Mouse (Mus musculus): ENCODE results near the gene Fam213b. TPM values are rescaled to one million over a fixed set of nuclear protein-coding genes. Genes with fewer than 3 reads are reported as not detected.
A peak's percentile ranks its signal among the peaks of the same experiment; 100 is the strongest.

The Fam213b gene
- 10 to 100 TPM in 2 of 3 experiments, 1 to 10 TPM in 1; 2.8 to 17.4 (median 15.1) TPM for polyA plus RNA-seq (2017; shearing (Covaris generic))

- peak; percentile 89 for ATAC-seq
Measured at GRCm38 (mm10) chr4:154898506-154899446, at the start of gene Fam213b. Fam213b (minus strand) TSS chr4:154899135.

DNA sequence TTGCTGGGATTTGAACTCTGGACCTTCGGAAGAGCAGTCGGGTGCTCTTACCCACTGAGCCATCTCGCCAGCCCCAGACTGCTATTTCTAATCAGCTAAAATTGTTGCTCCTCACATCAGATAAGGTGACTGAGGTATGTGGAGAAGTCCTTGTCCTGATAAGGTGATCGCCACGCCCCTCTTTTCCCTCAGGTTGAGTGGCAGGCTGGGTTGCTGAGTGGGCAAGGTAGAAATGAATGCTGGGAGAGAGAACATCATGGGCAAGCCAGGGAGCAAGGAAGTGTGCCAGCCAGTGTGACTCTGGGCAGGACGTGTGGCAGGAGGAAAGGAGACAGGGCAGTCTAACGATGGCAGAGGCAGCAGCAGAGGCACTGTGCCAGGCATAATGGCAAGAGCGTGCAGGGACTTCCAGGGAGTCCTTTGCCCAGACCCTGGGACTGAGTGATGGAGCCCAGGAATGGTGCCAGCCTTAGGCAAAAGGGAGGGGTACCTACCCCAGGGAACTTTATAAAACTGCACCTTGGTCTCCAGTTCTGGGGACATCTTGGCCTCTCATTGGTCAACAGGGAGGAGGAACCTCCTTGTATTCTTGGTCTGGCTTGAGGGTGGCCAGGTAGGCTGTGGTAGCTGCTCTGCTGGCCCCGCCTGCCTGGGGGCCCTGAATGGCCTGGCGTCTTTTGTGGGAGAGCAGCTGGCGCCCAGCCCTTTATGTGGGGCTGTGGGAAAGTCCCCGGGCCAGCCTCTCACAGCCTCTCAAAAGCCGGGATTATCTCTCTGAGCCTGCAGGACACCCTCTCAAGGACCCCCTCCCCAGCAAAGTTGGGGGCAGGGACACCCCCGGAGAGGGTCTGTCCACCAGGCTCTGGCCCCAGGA lies 49.4 kb upstream of the Fam213b start:
- no peak for ATAC-seq

DNA sequence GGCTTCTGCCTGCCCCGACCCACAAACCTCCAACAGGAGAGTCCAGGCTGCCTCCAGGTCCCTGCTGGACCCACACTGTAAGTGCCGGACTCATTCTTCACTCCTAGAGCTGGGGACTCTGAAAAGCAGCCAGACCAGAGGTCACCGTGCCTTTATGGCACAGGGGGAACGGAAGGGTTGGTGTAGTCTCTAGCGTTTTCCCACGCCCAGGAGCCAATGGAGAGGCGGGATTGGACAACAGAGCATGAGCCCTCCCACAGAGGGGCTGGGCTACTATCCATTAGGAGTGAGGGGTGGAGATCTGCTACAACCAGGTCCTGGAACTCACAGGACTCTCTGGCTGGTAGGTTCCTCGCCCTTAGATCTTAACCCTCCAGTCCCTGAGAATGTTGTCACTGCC lies 47.4 kb upstream of the Fam213b start:
- ATAC-seq = no peak

DNA sequence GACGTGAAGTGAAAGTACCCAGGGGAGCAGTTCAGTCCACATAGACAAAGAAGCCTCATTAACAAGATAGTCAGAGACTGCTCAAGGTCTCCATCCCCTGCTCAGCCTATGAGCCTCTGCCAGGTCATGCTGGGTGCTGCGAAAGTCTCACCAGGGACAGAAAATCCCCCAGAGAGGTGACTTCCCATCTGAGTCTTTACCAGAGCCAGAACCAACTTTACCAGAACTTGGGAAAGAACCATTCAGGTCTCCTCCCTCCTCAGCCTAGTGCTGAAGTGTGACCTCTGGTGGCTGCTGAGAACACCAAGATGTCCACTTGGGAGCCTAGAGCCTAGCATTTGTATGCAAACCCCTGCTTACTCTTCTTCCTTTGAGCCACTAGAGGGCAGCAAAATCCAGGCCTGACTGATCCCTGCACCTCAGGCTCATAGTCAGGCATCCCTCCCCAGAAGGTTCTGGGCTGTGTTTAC lies 45.2 kb upstream of the Fam213b start:
- ATAC-seq = peak; percentile 63

DNA sequence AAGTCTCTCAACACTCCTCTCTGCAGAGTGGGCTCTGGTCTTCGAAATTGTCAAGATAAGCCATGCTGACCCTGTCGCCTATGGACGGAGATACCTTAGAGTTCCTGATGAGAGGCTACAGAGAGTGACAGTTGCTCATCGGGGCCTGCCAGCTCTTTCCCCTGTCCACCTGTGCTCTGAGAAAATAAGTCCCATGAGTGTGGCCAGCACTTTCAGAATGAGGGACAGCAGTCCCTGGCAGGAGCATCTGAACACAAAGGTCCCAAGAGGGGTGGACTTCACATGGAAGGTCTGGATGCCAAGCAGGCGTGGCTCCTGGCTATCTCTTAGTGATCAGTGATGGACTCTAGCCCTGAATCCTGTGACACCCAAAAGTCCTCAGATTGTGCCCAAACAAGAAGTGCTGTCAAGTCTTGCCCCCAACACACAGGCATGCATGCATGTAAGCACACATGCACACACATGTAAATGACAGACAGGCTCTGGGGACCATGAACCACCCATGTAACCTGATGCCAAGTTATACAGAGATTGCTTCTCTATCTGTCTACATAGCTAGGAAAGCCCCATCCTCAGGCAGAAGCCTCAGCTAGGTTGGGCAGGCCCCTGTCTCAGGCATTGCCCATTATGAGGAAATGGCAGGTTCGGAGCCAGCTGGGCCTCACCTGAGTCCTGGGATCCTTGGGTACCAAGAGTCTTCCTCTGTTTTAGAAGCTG lies 44.5 kb upstream of the Fam213b start:
- peak; percentile 8 for ATAC-seq

GRCm38 (mm10) chr4:154942632-154943322 lies 43.8 kb upstream of the Fam213b start:
- ATAC-seq = peak; percentile 72

- no peak for ATAC-seq
Measured at GRCm38 (mm10) chr4:154941831-154942230, 42.9 kb upstream of the Fam213b start.

- no peak for ATAC-seq
Measured at GRCm38 (mm10) chr4:154940156-154940555, 41.2 kb upstream of the Fam213b start.

DNA sequence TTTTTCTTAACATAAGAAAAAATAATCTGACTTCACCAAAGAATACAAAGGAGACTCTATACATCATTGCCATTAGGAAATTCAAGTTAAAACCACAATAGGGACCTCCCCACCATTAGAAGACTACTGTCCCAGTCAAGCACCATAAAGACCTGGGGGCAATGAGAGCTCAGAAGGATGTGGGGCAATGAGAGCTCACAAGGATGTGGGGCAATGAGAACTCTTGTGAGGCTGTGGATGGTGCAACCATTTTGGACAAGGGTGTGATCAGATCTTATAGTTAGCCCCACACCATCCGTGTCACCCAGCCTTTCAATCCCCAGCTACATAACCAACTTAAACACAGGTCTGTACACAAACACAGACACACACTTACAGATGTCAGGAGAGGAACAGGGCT lies 38.8 kb upstream of the Fam213b start:
- ATAC-seq = no peak

DNA sequence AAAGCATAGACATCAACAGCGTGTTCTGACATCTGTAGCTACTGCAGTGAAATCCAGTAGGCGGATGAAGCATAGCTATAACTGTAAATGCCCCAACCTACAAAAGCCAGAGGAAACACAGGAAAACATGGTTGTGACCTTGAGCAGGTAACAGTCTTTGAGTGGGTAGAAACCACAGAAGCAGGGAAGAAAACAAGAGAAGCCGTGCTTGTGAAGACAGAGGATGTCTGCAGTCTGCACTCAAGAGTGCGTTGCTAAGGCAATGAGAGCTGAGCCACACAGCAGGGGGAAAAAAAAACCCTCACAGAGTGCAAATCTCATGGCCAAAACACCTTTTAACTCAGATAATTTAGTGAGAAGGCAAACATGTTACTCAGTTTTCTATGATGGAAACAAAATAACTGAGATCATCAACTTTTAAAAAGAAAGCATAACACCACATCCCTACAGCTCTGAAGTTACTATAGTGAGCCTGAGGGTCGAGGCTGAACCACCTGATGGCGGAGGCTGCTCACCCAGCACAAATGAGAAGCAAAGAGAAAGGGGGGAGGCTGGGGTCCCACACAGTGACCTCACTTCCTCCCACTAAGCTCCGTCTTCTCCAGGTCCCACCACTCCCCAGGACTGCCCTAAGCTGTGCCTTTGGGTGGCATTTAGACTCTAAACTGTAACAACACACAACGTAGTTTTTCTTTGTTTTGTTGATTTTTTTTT lies 37.8 kb upstream of the Fam213b start:
- ATAC-seq = peak; percentile 86

DNA sequence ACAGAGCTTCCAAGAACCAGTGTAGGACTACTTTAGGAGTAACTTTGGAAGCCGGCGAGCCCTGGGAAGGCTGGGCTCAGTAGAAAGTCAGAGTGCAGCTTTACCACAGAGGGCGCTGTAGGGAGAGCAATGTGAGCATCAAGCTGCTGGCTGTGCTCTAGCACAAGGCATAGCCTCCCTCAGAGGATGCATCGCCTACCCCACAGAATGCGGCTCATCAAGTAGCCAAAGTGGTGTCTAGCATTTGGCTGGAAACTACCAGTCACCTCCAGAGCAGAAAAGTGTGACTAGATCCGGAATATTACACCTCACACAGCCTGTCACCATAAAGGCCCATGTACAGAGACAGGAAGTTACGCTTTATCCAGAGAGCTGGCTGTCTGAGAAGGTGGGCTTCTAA lies 36.9 kb upstream of the Fam213b start:
- peak; percentile 56 for ATAC-seq

- no peak for ATAC-seq
Measured at GRCm38 (mm10) chr4:154934800-154935199, 35.9 kb upstream of the Fam213b start.

- no peak for ATAC-seq
Measured at GRCm38 (mm10) chr4:154933306-154933907, 34.5 kb upstream of the Fam213b start.

- no peak for ATAC-seq
Measured at GRCm38 (mm10) chr4:154929088-154929660, 30.2 kb upstream of the Fam213b start.

DNA sequence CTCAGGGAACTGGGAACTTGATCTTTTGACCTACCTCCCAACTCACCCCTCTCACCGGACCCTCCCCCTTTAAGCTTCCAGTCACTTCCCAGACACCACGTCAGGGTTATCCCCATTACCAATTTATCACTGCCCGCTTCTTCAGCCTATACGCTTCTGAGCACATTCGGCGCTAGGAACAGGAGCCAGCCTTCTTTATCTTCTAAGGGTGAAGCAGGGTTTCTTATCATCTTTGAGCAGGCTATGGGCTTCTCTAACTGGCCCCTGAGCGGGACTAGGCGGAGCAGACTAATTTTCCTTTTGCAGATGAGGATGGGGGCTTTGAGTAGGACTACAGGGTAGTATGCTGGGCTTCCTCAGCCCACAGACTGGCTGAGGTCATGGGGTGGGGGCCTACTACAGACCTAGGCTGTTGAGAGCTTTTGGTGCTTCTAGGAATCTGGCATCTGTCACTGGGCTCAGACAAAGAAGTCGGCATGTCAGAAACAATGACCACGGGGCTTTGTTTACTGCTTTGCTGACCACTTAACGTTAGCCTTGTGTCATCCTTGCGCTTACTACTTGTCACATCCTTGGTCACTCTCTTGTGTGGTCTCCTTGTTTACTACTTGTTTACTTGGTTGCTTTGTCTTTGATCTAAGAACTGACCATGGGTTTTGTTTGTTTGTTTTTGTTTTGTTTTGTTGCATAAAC lies 29.6 kb upstream of the Fam213b start, which contains the start of gene Tnfrsf14:
Tnfrsf14 (minus strand) TSS at position 169 of the 693 bp plus-strand sequence.
- ATAC-seq = peak; percentile 16

DNA sequence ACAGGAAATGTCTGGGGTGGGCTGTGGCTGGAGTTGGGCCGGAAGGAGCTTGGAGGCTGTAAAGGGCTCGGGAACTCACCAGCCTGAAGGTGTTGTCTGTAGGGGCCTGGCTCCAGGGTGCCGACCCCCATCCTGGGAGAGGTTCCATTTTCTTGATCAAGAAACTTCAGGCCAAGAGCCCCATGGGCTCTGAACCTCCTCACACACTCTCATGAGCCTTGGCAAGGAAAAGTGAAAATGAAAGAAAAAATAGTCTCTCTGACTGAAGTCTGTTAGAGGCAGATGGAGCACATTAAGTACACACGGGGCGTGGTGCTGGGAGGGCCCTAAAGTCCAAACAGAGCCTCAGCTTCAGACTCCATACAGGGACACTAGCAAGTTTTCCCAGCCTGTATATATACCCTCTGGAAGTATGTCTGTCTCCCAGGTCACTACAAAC lies 29.0 kb upstream of the Fam213b start:
- peak; percentile 86 for ATAC-seq

DNA sequence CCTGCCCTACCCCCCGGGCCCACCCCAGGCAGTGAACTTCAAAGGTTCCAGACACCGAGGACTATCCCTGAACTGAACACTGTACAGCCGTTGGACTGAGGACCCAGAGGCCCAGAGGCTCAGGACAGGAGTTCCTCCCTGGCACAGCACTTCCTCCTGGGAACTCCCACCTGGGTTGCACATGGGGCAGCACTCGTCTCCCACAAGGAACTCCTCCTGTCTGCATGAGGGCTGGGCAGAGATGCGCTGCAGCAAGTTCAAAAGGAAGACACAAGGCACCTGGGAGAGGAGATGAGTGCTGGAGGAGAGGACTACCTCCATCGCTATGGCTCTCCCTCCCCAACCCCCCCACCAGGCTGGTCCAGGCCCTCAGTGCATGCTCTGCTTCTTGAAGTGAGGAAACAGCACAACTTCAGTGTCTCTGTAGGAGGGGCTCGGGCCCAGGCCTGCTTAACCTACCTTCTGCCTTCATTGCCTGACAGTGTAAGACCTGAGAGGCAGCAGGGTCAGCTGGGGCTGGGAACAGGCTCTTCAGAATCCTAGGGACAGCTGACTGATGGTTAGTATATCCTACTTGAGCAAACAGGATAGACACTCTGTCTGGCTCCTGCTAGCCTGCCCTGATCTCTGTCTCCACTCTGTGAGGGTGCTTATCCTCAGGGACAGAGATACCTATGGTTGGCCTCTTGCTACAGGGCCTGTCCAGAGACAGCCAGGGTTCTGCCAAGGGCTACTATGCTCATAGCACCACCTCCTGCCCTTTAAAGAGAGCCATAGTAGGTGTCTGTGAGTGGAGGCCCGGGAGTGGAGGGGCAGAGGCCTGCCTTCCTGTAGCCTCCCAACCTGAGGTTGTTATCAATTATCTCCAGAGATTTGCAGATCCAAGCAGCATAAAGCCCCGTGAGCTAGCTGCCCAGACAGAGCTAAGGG lies 28.3 kb upstream of the Fam213b start:
- ATAC-seq = no peak

GRCm38 (mm10) chr4:154925413-154925812 lies 26.5 kb upstream of the Fam213b start:
- no peak for ATAC-seq
